Mouse (Mus musculus) urinary bladder, postnatal 25 days (tissue): ENCODE results near the gene Zfp184.
"Not testable (repeated sequence)": the region's sequence is repeated elsewhere in the genome, so short reads cannot be mapped to it uniquely, and the experiment has no call there.

ENCODE experiments used
- DNase-seq: peaks from one replicate; pipeline ENCODE4 v3.0.0; 2022; ENCODE audit warnings: low spot score

Zfp184 gene

GRCm38 (mm10) chr13:21944926-21945740 lies at the start of gene Zfp184:
Gene Zfp184 (plus strand): TSS chr13:21945094.
- DNase-seq = peak; percentile 76

- DNase-seq = no peak
Measured at GRCm38 (mm10) chr13:21896549-21897244, 48.2 kb upstream of the Zfp184 start.

GRCm38 (mm10) chr13:21897245-21897634 lies 47.7 kb upstream of the Zfp184 start:
- DNase-seq = no peak

GRCm38 (mm10) chr13:21900870-21901565 lies 43.9 kb upstream of the Zfp184 start:
- not testable (repeated sequence) for DNase-seq

- DNase-seq = no peak
Measured at GRCm38 (mm10) chr13:21903500-21903899, 41.4 kb upstream of the Zfp184 start.

GRCm38 (mm10) chr13:21904090-21904489 lies 40.8 kb upstream of the Zfp184 start:
- DNase-seq = not testable (repeated sequence)

GRCm38 (mm10) chr13:21906301-21906700 lies 38.6 kb upstream of the Zfp184 start:
- no peak for DNase-seq

GRCm38 (mm10) chr13:21906946-21907806 lies 37.7 kb upstream of the Zfp184 start:
- no peak for DNase-seq

GRCm38 (mm10) chr13:21907807-21908155 lies 37.1 kb upstream of the Zfp184 start:
- not testable (repeated sequence) for DNase-seq

GRCm38 (mm10) chr13:21910735-21911134 lies 34.2 kb upstream of the Zfp184 start:
- no peak for DNase-seq

- no peak for DNase-seq
Measured at GRCm38 (mm10) chr13:21911147-21911546, 33.7 kb upstream of the Zfp184 start.

GRCm38 (mm10) chr13:21913854-21914253 lies 31.0 kb upstream of the Zfp184 start:
- no peak for DNase-seq

GRCm38 (mm10) chr13:21914599-21914998 lies 30.3 kb upstream of the Zfp184 start:
- peak; percentile 10 for DNase-seq

- no peak for DNase-seq
Measured at GRCm38 (mm10) chr13:21915487-21915886, 29.4 kb upstream of the Zfp184 start.

GRCm38 (mm10) chr13:21916056-21916455 lies 28.8 kb upstream of the Zfp184 start:
- DNase-seq = no peak

GRCm38 (mm10) chr13:21917040-21917439 lies 27.9 kb upstream of the Zfp184 start:
- no peak for DNase-seq

- no peak for DNase-seq
Measured at GRCm38 (mm10) chr13:21917480-21917879, 27.4 kb upstream of the Zfp184 start.

- no peak for DNase-seq
Measured at GRCm38 (mm10) chr13:21917992-21918391, 26.9 kb upstream of the Zfp184 start.

GRCm38 (mm10) chr13:21918570-21919419 lies 26.1 kb upstream of the Zfp184 start:
- DNase-seq = peak; percentile 34

GRCm38 (mm10) chr13:21919836-21920431 lies 25.0 kb upstream of the Zfp184 start:
- DNase-seq = no peak
